Mouse (Mus musculus) ES-Bruce4 (cell line): ENCODE results near the gene Cpsf4l. TPM values are rescaled to one million over a fixed set of nuclear protein-coding genes. Genes with fewer than 3 reads are reported as not detected.

Experiments used
- H3K27ac ChIP-seq: 2 replicates; pipeline ENCODE4 v1.5.1; 2012; ENCODE audit warnings: low read length, inconsistent platforms; ENCODE audit not compliant: insufficient read depth
- H3K27me3 ChIP-seq: 2 replicates; pipeline ENCODE4 v1.6.1; 2012; ENCODE audit warnings: mild to moderate bottlenecking, low read length, inconsistent platforms; ENCODE audit not compliant: control insufficient read depth, poor library complexity, insufficient read depth, severe bottlenecking
- H3K36me3 ChIP-seq: 2 replicates; pipeline ENCODE4 v1.6.1; 2012; ENCODE audit warnings: inconsistent platforms, mild to moderate bottlenecking, low read length, moderate library complexity; ENCODE audit not compliant: control insufficient read depth, poor library complexity, insufficient read depth, severe bottlenecking
- H3K4me1 ChIP-seq: one replicate; pipeline ENCODE4 v1.8.1; 2011; ENCODE audit warnings: low read length; ENCODE audit not compliant: control insufficient read depth, insufficient read depth
- H3K4me3 ChIP-seq: 2 replicates; pipeline ENCODE4 v1.5.1; 2011; ENCODE audit warnings: low read depth, mild to moderate bottlenecking, low read length
- H3K9ac ChIP-seq: 2 replicates; pipeline ENCODE4 v1.6.1; 2012; ENCODE audit warnings: low read depth, mild to moderate bottlenecking, inconsistent platforms; ENCODE audit not compliant: poor library complexity, severe bottlenecking
- H3K9me3 ChIP-seq: replicated peaks from 2 replicates; pipeline ENCODE4 v1.6.1; 2012; ENCODE audit warnings: mild to moderate bottlenecking, low read length, inconsistent platforms; ENCODE audit not compliant: control insufficient read depth, poor library complexity, insufficient read depth, severe bottlenecking
- CTCF ChIP-seq: IDR thresholded peaks from one replicate; pipeline ENCODE4 v1.8.1; 2011; ENCODE audit warnings: low read depth, low read length
- EP300 ChIP-seq: IDR thresholded peaks from 2 replicates; pipeline ENCODE4 v1.6.1; 2011; ENCODE audit warnings: low read depth, low read length; ENCODE audit not compliant: insufficient read depth
- POLR2A ChIP-seq: IDR thresholded peaks from one replicate; pipeline ENCODE4 v1.8.1; 2011; ENCODE audit warnings: low read length; ENCODE audit not compliant: insufficient read depth
- polyA plus RNA-seq: library from polyadenylated mRNA; stranded (reverse); fragments of >200 nt; gene quantifications from 2 replicates; pipeline ENCODE4 v1.2.4, GENCODE M21; 2011; ENCODE audit warnings: low read depth; ENCODE audit not compliant: missing spikeins, insufficient read depth, insufficient read length

Cpsf4l gene
- polyA plus RNA-seq, 1 experiment = 18.0 TPM

DNA sequence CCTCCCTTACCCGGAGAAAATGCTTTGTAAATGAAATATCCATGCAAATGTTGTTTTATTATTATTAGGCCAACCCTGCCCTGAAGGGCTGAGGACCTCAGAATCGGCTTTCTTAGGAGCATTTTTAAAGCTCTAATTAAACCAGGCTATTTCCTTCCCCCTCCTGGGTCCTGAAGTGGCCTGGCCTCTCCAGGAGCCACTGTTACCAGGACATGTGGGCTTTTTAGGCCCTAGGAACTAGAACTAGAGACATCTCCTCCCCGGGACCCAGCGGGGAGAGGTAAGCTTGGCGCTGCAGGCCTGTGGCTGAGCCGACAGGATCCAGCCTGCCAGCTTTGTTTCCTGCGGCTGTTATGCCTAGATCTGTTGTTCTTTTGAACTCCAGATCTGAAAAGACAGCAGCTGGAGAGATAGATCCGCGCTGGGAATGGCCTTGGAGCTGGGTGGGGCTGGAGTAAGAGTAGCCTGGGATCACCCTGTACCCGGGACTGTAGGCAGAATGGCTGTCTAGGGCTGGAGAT lies 500 bp upstream of the Cpsf4l start:
- Histone ChIP-seq H3K9ac (peak overlapping the region; percentile 75), H3K9me3 (no peaks in the 10 kb centered on the region), H3K27me3 (no peaks in the 10 kb centered on the region), H3K4me1 (peaks cover 16% of the 10 kb centered on the region), H3K4me3 (peak overlapping the region; percentile 66), H3K36me3 (no peaks in the 10 kb centered on the region), H3K27ac (peak overlapping the region; percentile 97)
- TF ChIP-seq CTCF (no peak), POLR2A (peak; percentile 53), EP300 (peak; percentile 93)

DNA sequence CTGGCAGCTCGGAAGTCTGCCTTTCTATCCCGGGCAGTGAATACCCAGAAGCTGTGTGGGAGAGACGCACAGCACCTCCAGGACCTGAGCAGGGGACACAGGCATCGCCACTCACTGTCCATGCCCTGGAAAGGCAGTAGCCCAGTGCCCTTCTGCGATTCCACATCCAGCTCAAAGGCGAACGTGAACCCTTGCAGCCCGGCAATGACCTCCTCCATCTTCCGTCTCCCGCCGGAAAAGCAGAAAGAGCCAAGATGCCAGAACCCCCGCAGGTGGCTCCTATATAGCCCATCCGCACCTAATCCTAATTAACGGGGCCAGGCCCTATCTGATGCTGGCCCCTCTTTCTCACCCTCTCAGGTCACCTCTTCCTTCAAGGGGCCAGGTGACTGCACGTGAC lies 545 bp downstream of the Cpsf4l start:
- Histone ChIP-seq H3K9ac (peak overlapping the region; percentile 75), H3K4me3 (peak overlapping the region; percentile 87)

DNA sequence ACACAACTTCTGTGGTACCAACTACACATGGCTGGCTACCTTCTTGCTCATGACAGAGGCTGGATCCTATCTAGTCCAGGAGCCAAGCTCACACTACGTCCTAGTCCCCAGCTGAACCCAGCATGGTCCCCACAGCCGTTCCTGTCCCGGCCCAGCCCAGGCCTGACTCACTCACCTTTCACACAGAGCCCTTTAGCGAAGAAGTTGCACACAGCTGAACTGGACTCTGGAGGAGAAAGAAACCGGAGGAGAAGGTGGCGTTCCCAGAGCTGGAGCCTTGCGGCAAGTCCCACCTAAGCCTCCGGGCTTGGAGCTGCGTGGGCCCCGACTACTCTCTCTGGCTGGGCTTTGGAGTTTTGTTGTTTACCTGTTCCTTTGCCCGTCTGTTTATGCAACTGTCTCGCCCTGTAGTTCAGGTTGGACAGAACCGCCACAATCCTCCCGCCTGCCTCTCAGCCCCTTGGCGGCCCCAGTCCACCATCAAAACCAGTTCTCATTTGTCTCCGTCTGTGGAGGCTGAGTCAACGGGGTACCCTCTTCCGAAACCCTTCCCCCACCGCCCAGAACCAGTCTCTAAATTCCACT lies 1.1 kb downstream of the Cpsf4l start:
- Histone ChIP-seq H3K9ac (peak overlapping the region; percentile 75), H3K4me1 (peaks cover 14% of the 10 kb centered on the region)

More for the DNA sequence above, 545 bp downstream of the Cpsf4l start:
- H3K9me3 ChIP-seq = no peaks in the 10 kb centered on the region
- no peak for TF ChIP-seq CTCF
- no peak for TF ChIP-seq EP300
- TF ChIP-seq POLR2A = no peak
- no peaks in the 10 kb centered on the region for H3K36me3 ChIP-seq
- H3K4me1 ChIP-seq = peaks cover 14% of the 10 kb centered on the region
- H3K27me3 ChIP-seq = no peaks in the 10 kb centered on the region
- peak overlapping the region; percentile 97 for H3K27ac ChIP-seq

DNA sequence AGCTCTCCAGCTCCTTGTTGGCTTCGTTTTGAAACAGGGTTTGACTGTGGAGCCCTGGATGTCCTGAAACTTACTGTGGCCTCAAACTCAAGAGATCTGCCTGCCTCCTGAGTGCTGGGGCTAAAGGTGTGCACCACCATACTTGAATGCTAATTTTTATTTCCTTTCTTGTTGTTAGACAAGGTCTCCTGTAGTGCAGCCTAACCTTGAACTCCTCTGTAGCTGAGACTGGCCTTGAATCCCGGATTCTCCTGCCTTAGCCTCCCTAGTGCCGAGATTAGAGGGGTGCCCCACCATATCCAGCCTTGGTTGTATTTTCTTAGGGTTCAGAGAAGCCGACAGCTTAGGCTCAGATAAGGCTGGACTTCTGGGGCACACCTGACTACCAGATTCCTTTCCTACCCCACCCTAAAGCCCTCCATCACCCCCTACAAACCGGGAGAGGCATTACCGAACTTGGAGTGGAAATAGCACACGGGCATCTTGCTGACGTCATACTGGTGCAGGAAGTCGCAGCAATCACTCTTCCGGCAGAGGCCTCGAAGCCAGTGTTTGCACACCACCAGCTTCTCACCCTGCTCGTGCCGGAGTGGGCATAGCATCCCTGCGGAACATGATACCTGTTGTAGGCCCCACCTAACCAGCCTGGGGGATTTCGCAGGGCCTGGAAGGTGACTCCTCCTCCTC lies 3.7 kb downstream of the Cpsf4l start:
- TF ChIP-seq POLR2A = no peak
- no peak for TF ChIP-seq CTCF
- TF ChIP-seq EP300 = no peak
- peak overlapping the region; percentile 54 for H3K27ac ChIP-seq
- H3K36me3 ChIP-seq = no peaks in the 10 kb centered on the region
- no peaks in the 10 kb centered on the region for H3K9me3 ChIP-seq
- H3K9ac ChIP-seq = peak overlapping the region; percentile 37
- H3K4me3 ChIP-seq = peak overlapping the region; percentile 9
- no peaks in the 10 kb centered on the region for H3K27me3 ChIP-seq
- H3K4me1 ChIP-seq = peaks cover 6% of the 10 kb centered on the region

More for the DNA sequence above, 1.1 kb downstream of the Cpsf4l start:
- TF ChIP-seq POLR2A (no peak), EP300 (peak; percentile 64; the same call in 1 of the 2 replicates), CTCF (no peak)
- Histone ChIP-seq H3K27me3 (no peaks in the 10 kb centered on the region), H3K27ac (peak overlapping the region; percentile 97), H3K4me3 (peak overlapping the region; percentile 87), H3K36me3 (no peaks in the 10 kb centered on the region), H3K9me3 (no peaks in the 10 kb centered on the region)

DNA sequence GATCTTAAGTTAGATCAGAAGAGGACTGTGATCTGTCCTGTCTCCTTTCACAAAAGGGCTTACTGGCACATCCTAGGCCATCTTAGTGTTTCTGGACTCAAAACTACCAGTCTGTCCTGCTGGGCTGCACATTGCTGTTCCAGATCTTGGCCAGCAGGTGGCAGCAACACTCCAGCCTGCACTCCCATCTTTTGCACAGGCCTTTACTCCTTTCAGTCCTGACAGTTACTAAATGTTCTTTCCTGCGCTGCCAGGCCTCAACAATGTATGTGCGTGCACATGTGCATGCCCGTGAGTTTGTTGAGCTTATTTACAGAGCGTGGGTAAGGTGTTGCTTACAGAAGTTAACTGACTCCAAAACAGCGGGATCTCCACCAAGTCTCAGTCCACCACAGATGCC lies 6.1 kb downstream of the Cpsf4l start:
- Histone ChIP-seq H3K27ac (no peak overlapping the region), H3K36me3 (no peaks in the 10 kb centered on the region), H3K9me3 (no peaks in the 10 kb centered on the region), H3K27me3 (no peaks in the 10 kb centered on the region), H3K4me3 (no peak overlapping the region), H3K9ac (no peak overlapping the region), H3K4me1 (peaks cover 13% of the 10 kb centered on the region)
- no peak for TF ChIP-seq POLR2A
- TF ChIP-seq CTCF = peak; percentile 98
- TF ChIP-seq EP300 = no peak

DNA sequence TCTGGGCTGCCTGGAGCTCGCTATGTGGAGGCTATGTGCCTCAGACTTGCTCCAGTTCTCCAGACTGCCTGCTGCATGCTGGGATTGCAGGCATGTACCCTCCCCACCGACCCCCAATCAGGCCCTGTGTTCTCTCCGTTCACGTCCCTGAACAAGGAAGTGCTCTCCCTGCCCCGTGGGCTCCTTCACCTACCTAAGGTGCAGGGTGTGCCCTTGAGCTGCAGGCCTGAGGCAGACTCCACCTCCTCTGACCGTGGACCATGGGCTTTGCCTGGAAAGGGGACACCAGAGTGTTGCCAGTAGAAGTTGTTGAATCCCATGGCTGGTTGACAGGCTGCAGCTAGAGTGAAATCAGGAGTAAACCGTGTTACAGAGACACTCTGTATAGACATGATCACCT lies 10.2 kb downstream of the Cpsf4l start:
- H3K27ac ChIP-seq = no peak overlapping the region
- no peak overlapping the region for H3K9ac ChIP-seq
- no peaks in the 10 kb centered on the region for H3K27me3 ChIP-seq
- TF ChIP-seq CTCF = no peak
- TF ChIP-seq EP300 = peak; percentile 24; the same call in 1 of the 2 replicates
- no peak for TF ChIP-seq POLR2A
- peaks cover 2% of the 10 kb centered on the region; the same call in 1 of the 2 replicates for H3K36me3 ChIP-seq
- H3K4me1 ChIP-seq = peaks cover 7% of the 10 kb centered on the region
- H3K4me3 ChIP-seq = no peak overlapping the region
- H3K9me3 ChIP-seq = no peaks in the 10 kb centered on the region
